Mouse (Mus musculus) kidney, adult 9 months (tissue): ENCODE data around the gene C730034F03Rik.
"Not testable (repeated sequence)": the region's sequence is repeated elsewhere in the genome, so short reads cannot be mapped to it uniquely, and the experiment has no call there.

Source experiments
- DNase-seq: peaks from one replicate; pipeline ENCODE4 v3.0.0; 2022

C730034F03Rik gene

GRCm38 (mm10) chr15:89429352-89430221 lies at the start of gene C730034F03Rik, which contains the start of the genes Gm44502 and Chkb:
Gene C730034F03Rik (plus strand): TSS chr15:89429589.
Gene Gm44502 (minus strand): TSS chr15:89429696.
Gene Chkb (minus strand): TSS chr15:89429908.
- DNase-seq = peak; percentile 95

- DNase-seq = no peak
These were observed 44.8 kb upstream of the C730034F03Rik start, which contains the start of gene Klhdc7b for GRCm38 (mm10) chr15:89384617-89385016. Gene Klhdc7b (plus strand): TSS chr15:89384917.

GRCm38 (mm10) chr15:89387127-89387526 lies 42.3 kb upstream of the C730034F03Rik start:
- no peak for DNase-seq

- no peak for DNase-seq
These were observed 39.3 kb upstream of the C730034F03Rik start for GRCm38 (mm10) chr15:89390081-89390480.

GRCm38 (mm10) chr15:89396883-89397282 lies 32.5 kb upstream of the C730034F03Rik start:
- DNase-seq = peak; percentile 77

- no peak for DNase-seq
These were observed 31.2 kb upstream of the C730034F03Rik start for GRCm38 (mm10) chr15:89398146-89398545.

GRCm38 (mm10) chr15:89399716-89400115 lies 29.7 kb upstream of the C730034F03Rik start:
- DNase-seq = no peak

GRCm38 (mm10) chr15:89402471-89402870 lies 26.9 kb upstream of the C730034F03Rik start:
- no peak for DNase-seq

GRCm38 (mm10) chr15:89404831-89405623 lies 24.4 kb upstream of the C730034F03Rik start:
- no peak for DNase-seq

- DNase-seq = no peak
These were observed 22.7 kb upstream of the C730034F03Rik start for GRCm38 (mm10) chr15:89406691-89407090.

- no peak for DNase-seq
These were observed 19.3 kb upstream of the C730034F03Rik start, which contains the start of gene Syce3 for GRCm38 (mm10) chr15:89410118-89410517. Gene Syce3 (minus strand): TSS chr15:89410503.

GRCm38 (mm10) chr15:89415282-89415681 lies 14.1 kb upstream of the C730034F03Rik start:
- no peak for DNase-seq

GRCm38 (mm10) chr15:89421938-89422337 lies 7.5 kb upstream of the C730034F03Rik start:
- no peak for DNase-seq

GRCm38 (mm10) chr15:89424621-89425020 lies 4.8 kb upstream of the C730034F03Rik start:
- DNase-seq = no peak

GRCm38 (mm10) chr15:89425711-89426121 lies 3.7 kb upstream of the C730034F03Rik start, which contains the start of gene Cpt1b:
Gene Cpt1b (minus strand): TSS chr15:89425863.
- DNase-seq = peak; percentile 63

- no peak for DNase-seq
These were observed 2.7 kb upstream of the C730034F03Rik start for GRCm38 (mm10) chr15:89426716-89427115.

GRCm38 (mm10) chr15:89428136-89428790 lies 1.1 kb upstream of the C730034F03Rik start:
- no peak for DNase-seq

- DNase-seq = no peak
These were observed 503 bp upstream of the C730034F03Rik start for GRCm38 (mm10) chr15:89428821-89429351.

- DNase-seq = no peak
These were observed 952 bp downstream of the C730034F03Rik start for GRCm38 (mm10) chr15:89430341-89430740.

GRCm38 (mm10) chr15:89430771-89431170 lies 1.4 kb downstream of the C730034F03Rik start:
- DNase-seq = not testable (repeated sequence)

GRCm38 (mm10) chr15:89431271-89431670 lies 1.9 kb downstream of the C730034F03Rik start:
- no peak for DNase-seq

GRCm38 (mm10) chr15:89431806-89432205 lies 2.4 kb downstream of the C730034F03Rik start:
- no peak for DNase-seq
